Mouse (Mus musculus): Measurements from ENCODE around the gene Gm36210.

DNA sequence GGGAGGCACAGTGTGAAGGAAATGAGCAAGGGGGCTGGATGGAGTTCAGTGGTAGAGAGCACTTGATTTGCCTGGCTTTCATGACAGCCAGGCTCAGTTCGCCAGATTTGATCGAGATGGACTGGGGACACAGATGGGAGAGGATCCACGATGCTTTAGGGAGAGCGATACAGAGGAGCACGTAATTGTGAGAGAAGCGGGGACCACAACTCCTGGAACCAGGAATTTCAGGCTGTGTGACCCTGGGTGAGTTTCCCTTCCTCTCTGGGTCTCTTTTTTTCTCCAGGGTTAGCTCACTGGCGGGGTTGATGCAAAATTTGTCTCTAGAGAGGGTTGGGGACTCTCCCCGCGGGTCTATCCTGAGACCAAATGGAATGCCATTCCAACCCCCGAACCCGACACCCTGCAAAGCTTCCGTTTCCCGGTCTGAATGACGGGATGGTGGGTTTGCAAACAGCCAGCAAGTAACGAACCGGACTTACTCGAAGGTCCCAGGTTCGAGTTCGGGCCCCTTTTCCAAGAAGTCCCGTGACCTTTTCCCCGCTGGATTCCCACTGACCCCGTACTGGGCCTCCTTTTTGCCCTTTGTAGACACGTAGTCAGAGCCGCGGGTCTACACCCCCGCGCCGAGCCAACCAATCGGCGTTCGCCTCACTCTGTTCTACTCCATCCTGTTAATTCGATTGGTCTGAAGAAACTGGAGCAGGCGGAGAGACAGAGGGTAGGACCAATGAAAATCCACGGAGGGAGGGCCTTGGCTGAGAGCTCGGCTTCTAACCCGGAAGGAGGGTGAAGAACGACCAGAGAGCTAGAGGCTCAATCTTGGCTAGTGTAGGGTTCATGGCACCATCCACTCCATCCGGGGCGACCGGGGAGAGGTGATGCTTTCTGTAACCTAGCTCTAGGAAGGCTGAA is 40.5 kb downstream of the Gm36210 start:
- peak; percentile 85 for TF ChIP-seq POLR2A (IDR thresholded peaks at IDR 0.05; ENCODE audit: insufficient read depth, low read depth, low read length)
- TF ChIP-seq CTCF (IDR thresholded peaks at IDR 0.05; ENCODE audit: insufficient read depth, low read depth, low read length) = no peak
